Mouse (Mus musculus) mature B cell (primary cell): ENCODE data around the gene Rnf217.

Source experiments
- in situ Hi-C: fragments of 300-500 bp; cut with MboI; formaldehyde crosslinking; loops from 2 replicates; pipeline ENCODE4 v1.14.3; 2019

The Rnf217 gene

GRCm38 (mm10) chr10:31553302-31553701, 55.7 kb downstream of the Rnf217 start:
- in situ Hi-C loops = no loop called here

DNA sequence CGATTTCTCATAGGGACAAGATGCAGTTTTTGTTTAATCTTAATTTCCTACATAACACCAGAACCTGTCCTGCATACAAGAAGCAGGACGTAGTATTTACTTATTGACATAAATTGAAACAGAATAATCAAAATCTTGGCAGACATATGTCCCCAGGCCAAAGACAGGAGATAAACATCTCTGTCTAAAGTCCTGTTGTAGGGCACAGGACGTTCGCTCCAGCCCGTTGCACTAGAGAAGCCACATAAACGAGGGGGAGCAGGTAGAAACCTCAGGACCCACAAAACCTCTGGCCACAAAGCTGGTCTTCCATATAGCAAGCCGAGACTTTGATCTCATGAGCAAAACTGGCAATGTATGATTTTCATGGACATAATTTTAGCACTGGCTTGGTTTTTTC, 57.1 kb downstream of the Rnf217 start:
- in situ Hi-C loops = no loop called here

DNA sequence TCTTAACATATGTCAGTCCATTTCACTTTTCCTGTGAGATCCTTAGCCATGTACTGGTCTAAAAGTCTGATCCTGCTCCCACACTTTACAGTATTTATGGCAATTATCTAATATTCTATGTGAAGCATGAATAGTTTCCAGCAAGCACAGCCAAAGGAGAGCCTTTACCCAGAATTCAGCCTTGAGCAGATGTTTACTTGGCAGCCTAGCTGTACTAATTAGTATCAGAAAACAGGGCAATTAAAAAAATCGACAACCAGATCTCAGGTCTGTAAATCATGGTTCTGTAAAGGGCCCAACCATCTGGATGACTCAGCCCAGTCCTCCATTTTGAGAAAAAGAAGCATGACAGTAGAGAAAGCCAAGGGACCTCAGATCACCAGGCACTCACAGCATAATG, 57.6 kb downstream of the Rnf217 start:
- in situ Hi-C loops = no loop called here

- in situ Hi-C loops = no loop called here
These were observed 61.8 kb downstream of the Rnf217 start for GRCm38 (mm10) chr10:31547156-31547555.

DNA sequence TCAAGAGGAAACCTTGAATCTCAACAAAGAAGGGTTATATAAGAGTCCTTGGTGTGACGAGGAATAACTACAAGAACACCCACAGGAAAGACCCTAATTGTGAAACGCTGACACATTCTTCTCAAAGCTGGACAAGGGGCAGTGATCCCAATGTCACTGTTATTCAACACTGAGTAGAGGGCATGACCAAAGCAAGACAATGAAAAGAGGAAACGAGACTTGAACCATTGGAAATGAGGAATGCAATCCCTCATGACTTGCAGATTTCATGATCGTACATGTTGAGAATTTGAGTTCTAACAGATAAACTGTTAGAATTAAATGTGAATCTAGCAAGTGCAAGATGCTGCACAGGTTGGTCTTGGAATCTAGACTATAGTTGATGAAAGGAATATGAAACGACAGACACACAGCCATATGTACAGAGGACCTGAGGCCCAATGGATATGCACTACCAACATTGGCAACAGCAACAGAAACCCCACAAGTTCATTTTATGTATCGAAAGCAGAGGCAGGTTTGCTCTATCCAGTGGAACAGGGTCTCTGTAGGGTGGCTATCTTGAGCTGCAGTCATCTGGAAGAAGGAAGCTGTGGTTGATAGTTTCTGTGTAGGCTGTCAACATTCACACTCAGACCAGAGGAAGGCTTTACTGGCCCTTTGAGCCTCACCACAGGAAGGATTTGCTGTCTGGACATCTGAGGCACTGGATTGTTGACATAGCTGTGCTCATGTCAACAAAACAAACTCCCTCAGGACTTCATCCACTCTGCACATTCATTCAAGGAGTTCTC, 64.6 kb downstream of the Rnf217 start:
- in situ Hi-C loops = no loop called here

DNA sequence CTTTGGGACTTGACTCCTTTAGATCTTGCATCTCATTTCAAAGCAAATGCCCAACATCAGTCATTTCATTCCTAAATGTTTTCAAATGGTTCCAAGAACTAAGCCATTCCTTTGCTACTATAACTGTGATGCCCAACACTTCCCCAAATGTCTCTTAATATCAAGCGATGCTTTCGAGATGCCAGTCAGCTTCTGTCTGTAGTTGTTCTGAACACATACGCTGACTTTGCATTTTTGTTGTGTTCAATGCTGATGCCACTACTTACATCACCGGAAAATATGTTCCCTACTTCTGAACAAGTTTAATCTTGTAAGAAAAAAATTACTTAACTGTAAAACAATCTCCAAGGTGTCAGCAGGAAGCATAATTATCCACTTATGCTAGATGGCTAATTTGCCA, 68.5 kb downstream of the Rnf217 start:
- in situ Hi-C loops = no loop called here

GRCm38 (mm10) chr10:31539351-31539750, 69.6 kb downstream of the Rnf217 start:
- in situ Hi-C loops = no loop called here

DNA sequence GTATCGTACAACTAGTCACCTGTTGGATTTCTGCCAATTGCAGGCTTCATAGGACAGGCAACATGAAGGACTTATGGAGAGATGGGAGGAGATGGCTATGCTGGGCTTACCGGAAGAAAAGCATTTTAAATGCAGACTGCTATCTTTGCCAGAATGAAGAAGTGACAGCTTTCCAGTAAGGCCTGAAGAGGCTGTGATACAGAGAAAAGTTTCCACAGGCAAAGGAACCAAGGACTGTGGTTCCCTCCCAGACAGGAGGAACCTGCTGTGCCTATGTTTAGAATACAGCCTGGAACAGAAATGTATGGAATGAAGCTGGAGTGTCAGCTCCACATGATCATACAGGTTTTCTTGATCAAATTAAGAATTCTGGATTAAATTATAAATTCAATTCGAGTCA, 70.3 kb downstream of the Rnf217 start:
- in situ Hi-C loops = no loop called here

DNA sequence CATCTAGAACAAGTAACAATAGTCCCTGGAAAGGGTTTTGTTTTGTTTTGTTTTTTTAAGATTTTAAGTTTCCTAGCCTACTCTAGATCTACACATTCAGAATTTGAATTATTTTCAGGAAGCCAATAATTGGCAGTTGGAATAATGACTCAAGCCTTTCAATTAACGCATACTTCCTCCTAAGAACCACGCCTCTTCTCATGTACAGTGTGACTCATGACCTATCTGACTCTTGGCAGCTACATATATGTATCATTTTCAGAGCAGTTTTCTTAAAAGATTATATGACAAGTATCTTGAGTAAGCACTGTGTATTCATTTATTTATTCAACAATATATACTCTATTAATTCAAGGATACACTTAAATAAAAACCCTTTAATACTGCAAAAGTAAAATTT, 70.7 kb downstream of the Rnf217 start:
- in situ Hi-C loops = no loop called here

- in situ Hi-C loops = no loop called here
These were observed 71.8 kb downstream of the Rnf217 start for GRCm38 (mm10) chr10:31537213-31537612.

- in situ Hi-C loops = no loop called here
These were observed 73.9 kb downstream of the Rnf217 start for GRCm38 (mm10) chr10:31535046-31535445.

DNA sequence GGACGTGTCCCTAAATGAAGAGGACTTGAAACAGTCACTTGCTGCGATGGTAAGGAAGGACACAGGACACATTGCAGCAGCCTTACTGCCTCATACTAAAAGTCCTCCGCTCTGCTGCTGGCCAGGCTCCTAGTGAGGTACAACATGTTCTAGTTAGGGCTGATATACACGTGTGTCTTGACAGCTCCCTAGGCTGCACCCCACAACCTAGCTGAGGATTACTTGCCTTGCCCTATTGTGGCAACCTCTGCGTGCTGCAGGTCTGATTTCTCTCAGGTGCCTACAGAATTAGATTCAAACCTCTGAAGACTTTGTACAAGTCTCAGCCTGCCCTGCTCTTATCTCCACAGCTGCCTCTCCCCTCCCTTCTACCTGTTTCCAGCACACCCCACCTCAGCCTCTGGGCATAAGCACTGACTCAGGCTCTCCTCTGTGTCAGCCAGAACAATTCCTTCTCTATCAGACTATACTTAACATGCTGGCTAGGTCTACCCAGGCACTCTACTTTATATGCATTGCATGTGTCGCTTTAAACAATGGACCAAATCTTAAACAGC, 75.6 kb downstream of the Rnf217 start:
- in situ Hi-C loops = no loop called here

- in situ Hi-C loops = no loop called here
These were observed 76.2 kb downstream of the Rnf217 start for GRCm38 (mm10) chr10:31532782-31533181.

DNA sequence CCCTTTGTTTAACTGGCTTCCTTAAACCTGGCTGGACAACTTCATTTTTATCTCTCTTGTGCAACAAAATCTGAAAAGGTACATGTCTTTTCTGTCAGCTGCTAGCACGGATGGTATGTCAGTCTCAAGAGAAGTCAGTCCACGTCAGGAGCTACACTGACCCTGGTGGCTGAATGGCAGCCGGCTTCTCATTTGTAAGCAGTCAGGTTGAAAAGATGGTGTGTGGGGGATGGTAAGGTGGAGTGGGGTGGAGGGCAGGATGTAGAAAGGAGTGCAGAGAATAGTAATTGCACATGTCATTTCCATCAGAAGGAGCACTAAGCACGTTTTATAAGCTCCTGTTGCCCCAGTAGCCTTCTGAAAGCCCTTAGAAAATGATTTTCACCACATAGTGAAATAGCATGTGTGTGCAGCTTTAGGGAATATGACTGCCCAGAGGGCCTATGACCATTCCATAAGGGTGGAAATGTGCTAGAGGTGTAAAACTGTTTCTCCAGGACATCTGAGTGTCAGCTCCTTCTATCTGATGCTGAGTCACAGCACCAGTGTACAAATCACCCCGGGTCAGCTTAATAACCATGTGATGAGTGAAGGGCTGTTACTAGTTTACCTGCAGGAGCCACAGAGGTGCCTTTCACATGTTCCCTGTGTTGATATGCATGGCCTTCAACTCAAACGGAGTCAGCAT, 80.5 kb downstream of the Rnf217 start:
- in situ Hi-C loops = no loop called here

GRCm38 (mm10) chr10:31525705-31526104, 83.3 kb downstream of the Rnf217 start:
- in situ Hi-C loops = no loop called here

- in situ Hi-C loops = no loop called here
These were observed 89.6 kb downstream of the Rnf217 start for GRCm38 (mm10) chr10:31519420-31519819.

DNA sequence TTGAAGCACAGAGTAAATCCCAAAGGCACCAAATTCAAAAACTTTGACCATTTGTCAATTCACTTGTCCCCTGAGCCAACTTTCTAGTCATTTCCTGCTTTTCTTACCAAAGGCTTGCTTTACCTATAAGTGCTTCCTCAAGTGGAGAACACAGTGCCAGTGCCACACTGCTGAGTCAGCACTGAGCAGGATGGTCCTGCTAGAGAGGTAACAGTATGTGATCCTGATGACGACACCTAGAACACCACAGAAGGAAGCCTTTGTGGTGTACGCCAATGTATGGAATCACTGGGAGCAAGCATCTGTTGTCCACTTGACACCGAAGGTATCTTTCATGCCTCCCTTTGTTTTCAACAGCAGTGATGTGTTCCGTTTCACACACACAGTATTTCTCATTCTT, 90.8 kb downstream of the Rnf217 start:
- in situ Hi-C loops = no loop called here

DNA sequence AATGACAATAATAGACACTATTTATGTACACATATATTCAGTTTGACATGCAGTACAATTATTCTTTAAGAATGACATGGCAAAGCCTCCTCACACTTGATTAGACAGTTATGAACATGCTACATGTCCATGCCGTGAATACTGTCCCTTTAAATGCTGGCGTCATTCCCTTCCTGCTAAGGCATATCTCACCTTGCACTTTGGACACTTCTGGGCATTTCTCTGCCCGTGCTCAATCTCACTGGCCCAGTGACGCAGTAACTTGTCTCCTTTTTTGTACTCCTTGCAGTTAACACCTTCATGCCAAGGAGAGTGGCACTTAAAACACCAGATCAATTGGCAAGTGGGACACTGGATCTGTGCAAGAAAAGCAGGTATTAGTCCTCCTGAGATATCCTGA, 91.8 kb downstream of the Rnf217 start:
- in situ Hi-C loops = no loop called here

DNA sequence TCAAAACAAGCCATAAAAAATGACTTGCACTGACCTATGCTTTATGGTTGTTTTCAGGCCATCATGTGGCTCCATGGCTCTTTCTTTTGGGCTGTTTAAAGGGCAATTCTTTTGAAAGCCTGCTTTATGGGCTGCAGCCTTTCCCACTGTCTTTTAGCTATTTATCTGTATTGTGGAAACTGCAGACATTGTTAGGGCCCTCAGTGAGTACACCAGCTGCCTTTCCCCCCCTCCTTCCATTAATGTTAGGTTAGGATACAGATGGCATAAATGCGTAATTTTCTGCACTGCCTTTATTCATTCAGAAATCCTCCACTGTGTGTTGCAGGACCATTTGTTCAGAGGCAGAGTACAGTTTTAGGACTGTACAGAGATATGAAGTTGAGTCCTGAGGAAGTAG, 93.1 kb downstream of the Rnf217 start:
- in situ Hi-C loops = no loop called here

- in situ Hi-C loops = no loop called here
These were observed 104.8 kb downstream of the Rnf217 start for GRCm38 (mm10) chr10:31504134-31504551.

DNA sequence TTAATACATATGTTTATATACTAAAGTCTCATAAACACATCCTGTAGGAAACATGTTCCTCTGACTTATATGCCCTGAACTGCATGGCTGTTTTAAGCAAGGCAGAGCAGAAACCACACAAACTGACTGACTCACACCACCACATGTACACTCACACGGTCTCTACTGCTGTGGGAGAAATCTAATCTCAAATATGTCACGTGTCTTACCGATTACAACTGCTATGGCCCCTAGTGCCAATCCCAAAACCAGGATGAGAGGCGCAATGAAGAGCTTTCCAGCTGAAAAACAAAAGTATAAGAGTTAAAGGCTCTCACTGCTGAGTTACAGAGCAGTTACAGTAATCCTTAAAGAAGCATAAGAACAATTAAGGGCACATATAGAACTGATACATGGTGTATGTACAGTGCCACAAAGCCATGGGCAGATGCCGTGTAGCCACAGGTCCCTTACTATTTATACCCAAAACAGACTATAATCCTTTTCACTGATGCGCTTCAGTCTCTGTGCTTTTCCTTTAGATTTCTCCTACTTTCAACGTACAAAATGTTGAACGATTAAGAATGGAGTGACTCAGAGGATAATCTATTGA, 105.3 kb downstream of the Rnf217 start:
- in situ Hi-C loops = no loop called here

- in situ Hi-C loops = no loop called here
These were observed 107.3 kb downstream of the Rnf217 start for GRCm38 (mm10) chr10:31501644-31502043.

- in situ Hi-C loops = no loop called here
These were observed 112.1 kb downstream of the Rnf217 start for GRCm38 (mm10) chr10:31496931-31497330.
